Mouse (Mus musculus) brain, embryonic 14.5 days (tissue): ENCODE measurements around the gene Zfp316.

Experiments
- CTCF ChIP-seq: fragments of 200-500 bp; IDR thresholded peaks from 2 replicates; pipeline ENCODE4 v1.5.1; 2012; ENCODE audit warnings: inconsistent platforms, mild to moderate bottlenecking, moderate library complexity, borderline replicate concordance; ENCODE audit not compliant: insufficient read depth, insufficient read length; ENCODE audit errors: extremely low read depth
- POLR2A ChIP-seq: fragments of 200-500 bp; IDR thresholded peaks from 2 replicates; pipeline ENCODE4 v1.6.1; 2012; ENCODE audit warnings: mild to moderate bottlenecking, inconsistent platforms, borderline replicate concordance; ENCODE audit not compliant: poor library complexity, insufficient read depth, insufficient read length, severe bottlenecking; ENCODE audit errors: extremely low read depth

GRCm38 (mm10) chr5:143261636-143262035 lies 8.2 kb downstream of the Zfp316 start:
- TF ChIP-seq CTCF (no peak), POLR2A (no peak)
